Mouse (Mus musculus) embryonic facial prominence, embryonic 10.5 days (tissue): ENCODE measurements at regions not wholly inside any gene's neighbourhood (a gene's known extent, or its start where the extent isn't known, plus 50 kb on each side); places are given as distances from the start of the nearest gene placed in this dataset.
"Not testable (repeated sequence)": the region's sequence is repeated elsewhere in the genome, so short reads cannot be mapped to it uniquely, and the experiment has no call there.

ENCODE experiments used
- DNase-seq: peaks from one replicate; pipeline ENCODE4 v3.0.0-alpha.2; 2017; ENCODE audit warnings: low spot score
- H3K27ac ChIP-seq: fragments of 300-500 bp; sonication (generic); replicated peaks from 2 replicates; pipeline ENCODE4 v1.5.1; 2016; ENCODE audit warnings: mild to moderate bottlenecking
- H3K27me3 ChIP-seq: fragments of 300-500 bp; sonication (generic); replicated peaks from 2 replicates; pipeline ENCODE4 v1.6.1; 2016; ENCODE audit warnings: low read depth, mild to moderate bottlenecking; ENCODE audit not compliant: poor library complexity, severe bottlenecking
- H3K36me3 ChIP-seq: fragments of 300-500 bp; sonication (generic); replicated peaks from 2 replicates; pipeline ENCODE4 v1.6.1; 2016; ENCODE audit warnings: mild to moderate bottlenecking, moderate library complexity
- H3K4me1 ChIP-seq: fragments of 300-500 bp; sonication (generic); 2 replicates; pipeline ENCODE4 v1.6.1; 2016
- H3K4me3 ChIP-seq: fragments of 300-500 bp; sonication (generic); 2 replicates; pipeline ENCODE4 v1.5.1; 2016; ENCODE audit warnings: mild to moderate bottlenecking, moderate library complexity
- H3K9me3 ChIP-seq: fragments of 300-500 bp; sonication (generic); 2 replicates; pipeline ENCODE4 v1.6.1; 2016; ENCODE audit warnings: mild to moderate bottlenecking
- WGBS: fragments of 180-500 bp; shearing (Covaris S2); methylation state at CpG from one replicate; pipeline ENCODE4 v1.1.7; 2016; 5-methylcytosine and 5-hydroxymethylcytosine counted together

GRCm38 (mm10) chr2:44513080-44513724, 414.3 kb downstream of the Gtdc1 start:
- Histone ChIP-seq H3K36me3 (no peaks in the 10 kb centered on the region), H3K4me1 (no peaks in the 10 kb centered on the region), H3K4me3 (no peak overlapping the region), H3K27ac (no peak overlapping the region), H3K9me3 (no peaks in the 10 kb centered on the region), H3K27me3 (no peaks in the 10 kb centered on the region)
- WGBS: 83% methylated on average over 6 of the region's 6 CpGs
- no peak for DNase-seq

- no peak overlapping the region for H3K27ac ChIP-seq
- H3K4me3 ChIP-seq: no peak overlapping the region
- 82% methylated on average over 8 of the region's 8 CpGs for WGBS
- H3K27me3 ChIP-seq: no peaks in the 10 kb centered on the region
- no peaks in the 10 kb centered on the region for H3K4me1 ChIP-seq
- no peak for DNase-seq
- H3K36me3 ChIP-seq: no peaks in the 10 kb centered on the region
- no peaks in the 10 kb centered on the region for H3K9me3 ChIP-seq
Measured at GRCm38 (mm10) chr2:44512334-44512733, 415.1 kb downstream of the Gtdc1 start.

DNA sequence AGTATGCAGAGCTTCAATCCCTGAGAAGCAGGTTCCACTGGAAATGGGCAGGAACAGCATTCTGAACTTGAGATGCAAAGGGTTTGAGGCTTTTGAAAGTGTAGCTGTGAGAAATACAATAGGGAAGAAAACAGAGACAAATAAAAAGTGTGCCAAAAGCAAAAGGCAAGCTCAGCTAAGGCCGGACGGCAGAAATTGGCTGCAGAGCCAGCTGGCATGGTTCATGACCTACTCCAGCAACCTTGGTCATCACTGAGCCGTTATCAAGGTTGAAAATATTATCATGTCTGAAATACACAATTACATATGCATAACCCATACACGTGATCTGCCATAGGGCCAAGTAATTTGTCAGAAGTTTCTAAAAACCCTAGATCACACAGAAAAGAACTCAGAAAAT, 418.4 kb downstream of the Gtdc1 start:
- Histone ChIP-seq H3K4me3 (no peak overlapping the region), H3K27ac (no peak overlapping the region), H3K36me3 (no peaks in the 10 kb centered on the region), H3K4me1 (0 out of 2 replicates have a peak, but pooled peaks cover 3% of the 10 kb centered on the region), H3K27me3 (no peaks in the 10 kb centered on the region), H3K9me3 (no peaks in the 10 kb centered on the region)
- WGBS: 86% methylated on average over 4 of the region's 4 CpGs
- no peak for DNase-seq

DNA sequence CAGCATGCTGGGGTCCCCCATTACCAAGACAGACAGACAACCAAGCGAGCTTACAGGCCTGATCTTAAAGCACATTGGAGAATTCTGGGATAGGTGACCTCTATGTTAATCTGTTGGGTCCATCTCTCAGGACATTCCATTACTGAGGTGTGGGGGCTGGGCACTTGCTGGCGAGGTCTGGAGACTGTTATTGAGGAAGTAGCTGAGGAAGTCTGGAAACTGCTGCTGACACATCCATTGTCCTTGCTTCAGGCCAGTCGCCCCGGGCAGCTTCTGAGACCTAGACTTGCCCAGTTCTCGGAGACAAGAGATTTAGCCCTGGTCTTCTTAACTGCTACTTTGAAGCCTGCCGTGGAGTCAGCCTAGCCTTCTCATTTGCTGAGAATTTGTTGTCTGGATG, 423.2 kb downstream of the Gtdc1 start:
- H3K9me3 ChIP-seq: no peaks in the 10 kb centered on the region
- WGBS: 63% methylated on average over 6 of the region's 6 CpGs

DNA sequence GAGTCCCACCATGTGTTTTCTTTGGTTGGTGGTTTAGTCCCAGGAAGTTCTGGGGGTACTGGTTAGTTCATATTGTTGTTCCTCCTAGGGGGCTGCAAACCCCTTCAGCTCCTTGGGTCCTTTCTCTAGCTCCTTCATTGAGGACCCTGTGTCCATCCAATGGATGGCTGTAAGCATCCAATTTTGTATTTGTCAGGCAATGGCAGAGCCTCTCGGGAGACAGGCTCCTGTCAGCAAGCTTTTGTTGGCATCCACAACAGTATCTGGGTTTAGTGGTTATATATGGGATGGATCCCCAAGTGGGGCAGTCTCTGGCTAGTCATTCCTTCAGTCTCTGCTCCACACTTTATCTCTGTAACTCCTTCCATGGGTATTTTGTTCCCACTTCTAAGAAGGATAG, 436.7 kb downstream of the Gtdc1 start:
- not testable (repeated sequence) for DNase-seq, H3K27ac ChIP-seq, H3K4me3 ChIP-seq, H3K4me1 ChIP-seq, H3K36me3 ChIP-seq, H3K27me3 ChIP-seq, H3K9me3 ChIP-seq
- WGBS: 86% methylated on average over 1 of the region's 1 CpGs

More for the DNA sequence above, 423.2 kb downstream of the Gtdc1 start:
- Histone ChIP-seq H3K4me1 (0 out of 2 replicates have a peak, but pooled peaks cover 3% of the 10 kb centered on the region), H3K27me3 (no peaks in the 10 kb centered on the region), H3K4me3 (no peak overlapping the region), H3K36me3 (no peaks in the 10 kb centered on the region), H3K27ac (no peak overlapping the region; the same call in 1 of the 2 replicates)
- peak; percentile 25 for DNase-seq

- Histone ChIP-seq H3K27ac (no peak overlapping the region), H3K4me3 (no peak overlapping the region), H3K27me3 (no peaks in the 10 kb centered on the region), H3K9me3 (no peaks in the 10 kb centered on the region), H3K4me1 (no peaks in the 10 kb centered on the region), H3K36me3 (no peaks in the 10 kb centered on the region)
- 94% methylated on average over 4 of the region's 4 CpGs for WGBS
- DNase-seq: no peak
Measured at GRCm38 (mm10) chr2:44490230-44490629, 437.2 kb downstream of the Gtdc1 start.

DNA sequence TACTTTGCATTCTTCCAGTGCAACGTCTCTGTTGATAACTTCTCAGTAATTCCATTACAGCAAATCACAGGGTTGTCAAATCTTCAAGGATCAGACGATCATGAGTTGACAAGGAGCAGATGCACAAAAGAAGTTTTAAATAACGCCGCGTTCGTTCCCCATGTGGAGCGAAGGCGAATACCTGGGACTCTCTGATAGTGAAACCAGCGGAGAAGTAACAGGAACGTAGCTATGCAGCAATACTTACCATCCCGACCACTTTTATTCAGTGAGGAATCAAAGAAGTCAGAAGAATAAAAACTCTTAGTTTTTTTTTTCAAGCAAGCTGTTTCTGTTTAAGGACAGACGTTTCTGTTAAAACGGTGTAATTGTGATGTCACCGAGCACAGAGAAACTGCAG, 441.6 kb downstream of the Gtdc1 start:
- DNase-seq: peak; percentile 18
- peaks cover 4% of the 10 kb centered on the region; the same call in 1 of the 2 replicates for H3K9me3 ChIP-seq
- H3K4me3 ChIP-seq: no peak overlapping the region
- H3K27ac ChIP-seq: no peak overlapping the region
- 69% methylated on average over 14 of the region's 14 CpGs for WGBS
- no peaks in the 10 kb centered on the region for H3K27me3 ChIP-seq
- no peaks in the 10 kb centered on the region for H3K4me1 ChIP-seq
- H3K36me3 ChIP-seq: no peaks in the 10 kb centered on the region

- 93% methylated on average over 5 of the region's 5 CpGs for WGBS
- H3K9me3 ChIP-seq: peaks cover 3% of the 10 kb centered on the region; the same call in 1 of the 2 replicates
Measured at GRCm38 (mm10) chr2:44479746-44480145, 447.7 kb downstream of the Gtdc1 start.

DNA sequence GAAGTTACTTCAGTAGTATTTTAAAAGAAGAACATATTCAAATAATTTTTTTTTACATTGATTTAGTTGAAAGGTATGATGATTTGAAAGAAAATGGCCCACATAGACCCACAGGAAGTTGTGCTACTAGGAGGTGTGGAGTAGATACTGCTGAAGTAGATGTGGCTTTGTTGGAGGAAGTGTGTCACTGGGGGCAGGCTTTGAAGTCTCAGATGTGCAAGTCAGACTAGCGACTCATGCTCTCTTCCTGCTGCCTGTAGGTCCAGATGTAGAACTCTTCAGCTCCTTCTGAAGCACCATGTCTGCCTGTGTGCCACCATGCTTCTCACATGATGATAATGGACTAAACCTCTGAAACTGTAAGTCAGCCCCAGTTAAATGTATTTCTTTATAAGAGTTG, 452.0 kb downstream of the Gtdc1 start:
- H3K27me3 ChIP-seq: no peaks in the 10 kb centered on the region
- H3K9me3 ChIP-seq: 0 out of 2 replicates have a peak, but pooled peaks cover 2% of the 10 kb centered on the region
- DNase-seq: no peak
- 87% methylated on average over 1 of the region's 1 CpGs for WGBS
- no peaks in the 10 kb centered on the region for H3K4me1 ChIP-seq
- H3K27ac ChIP-seq: no peak overlapping the region
- H3K4me3 ChIP-seq: no peak overlapping the region
- no peaks in the 10 kb centered on the region for H3K36me3 ChIP-seq

More at GRCm38 (mm10) chr2:44479746-44480145, 447.7 kb downstream of the Gtdc1 start:
- H3K4me3 ChIP-seq: no peak overlapping the region
- H3K27me3 ChIP-seq: no peaks in the 10 kb centered on the region
- DNase-seq: no peak
- no peak overlapping the region for H3K27ac ChIP-seq
- H3K36me3 ChIP-seq: no peaks in the 10 kb centered on the region
- H3K4me1 ChIP-seq: no peaks in the 10 kb centered on the region

DNA sequence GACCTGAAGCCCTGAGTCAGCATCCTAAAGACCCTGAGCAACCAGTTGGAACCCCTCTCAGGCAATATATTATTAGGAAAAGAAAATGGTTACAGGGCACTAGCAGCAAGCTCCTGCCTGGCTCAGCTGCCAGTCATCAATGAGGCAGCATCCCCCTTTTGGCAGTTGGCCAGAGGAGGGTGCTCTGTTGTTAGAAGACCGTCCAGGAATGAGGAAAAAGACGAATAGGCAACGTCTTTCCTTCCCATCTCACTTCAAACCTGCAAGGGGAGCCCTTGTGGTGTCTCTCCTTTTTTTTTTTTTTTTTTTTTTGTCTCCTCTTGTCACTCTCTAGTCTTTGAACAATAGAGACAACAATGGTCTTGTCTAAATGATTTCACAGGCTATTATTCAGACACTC, 452.8 kb downstream of the Gtdc1 start:
- peak; percentile 23 for DNase-seq
- Histone ChIP-seq H3K4me1 (no peaks in the 10 kb centered on the region), H3K9me3 (0 out of 2 replicates have a peak, but pooled peaks cover 2% of the 10 kb centered on the region), H3K27ac (no peak overlapping the region), H3K27me3 (no peaks in the 10 kb centered on the region), H3K4me3 (no peak overlapping the region), H3K36me3 (no peaks in the 10 kb centered on the region)
- 13% methylated on average over 3 of the region's 3 CpGs for WGBS

- Histone ChIP-seq H3K27ac (no peak overlapping the region), H3K27me3 (no peaks in the 10 kb centered on the region), H3K4me1 (no peaks in the 10 kb centered on the region), H3K9me3 (0 out of 2 replicates have a peak, but pooled peaks cover 2% of the 10 kb centered on the region), H3K4me3 (no peak overlapping the region), H3K36me3 (no peaks in the 10 kb centered on the region)
- no peak for DNase-seq
Measured at GRCm38 (mm10) chr2:44471381-44471780, 456.1 kb downstream of the Gtdc1 start.

DNA sequence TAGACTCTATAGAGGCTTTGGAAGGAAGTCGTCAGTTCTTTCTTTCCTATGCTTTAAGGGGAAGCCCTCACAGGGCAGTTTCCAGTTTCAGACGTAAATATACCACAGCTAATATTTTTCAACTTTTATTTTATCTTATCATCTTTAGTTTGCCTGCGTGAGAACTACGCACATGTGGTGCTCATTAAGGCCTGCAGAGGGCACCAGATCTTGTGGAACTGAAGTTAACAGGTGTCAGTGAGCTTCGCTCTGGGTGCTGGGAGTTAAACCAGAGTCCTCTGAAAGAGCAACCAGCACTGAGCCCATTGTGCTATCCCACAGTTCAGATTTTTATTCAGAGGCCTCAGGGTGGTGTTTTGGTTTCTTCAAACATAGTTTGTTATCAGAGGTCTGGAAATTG, 456.5 kb downstream of the Gtdc1 start:
- no peak for DNase-seq
- H3K4me3 ChIP-seq: no peak overlapping the region
- H3K9me3 ChIP-seq: 0 out of 2 replicates have a peak, but pooled peaks cover 2% of the 10 kb centered on the region
- no peaks in the 10 kb centered on the region for H3K4me1 ChIP-seq
- no peaks in the 10 kb centered on the region for H3K36me3 ChIP-seq
- no peaks in the 10 kb centered on the region for H3K27me3 ChIP-seq
- no peak overlapping the region for H3K27ac ChIP-seq
- 93% methylated on average over 5 of the region's 5 CpGs for WGBS

DNA sequence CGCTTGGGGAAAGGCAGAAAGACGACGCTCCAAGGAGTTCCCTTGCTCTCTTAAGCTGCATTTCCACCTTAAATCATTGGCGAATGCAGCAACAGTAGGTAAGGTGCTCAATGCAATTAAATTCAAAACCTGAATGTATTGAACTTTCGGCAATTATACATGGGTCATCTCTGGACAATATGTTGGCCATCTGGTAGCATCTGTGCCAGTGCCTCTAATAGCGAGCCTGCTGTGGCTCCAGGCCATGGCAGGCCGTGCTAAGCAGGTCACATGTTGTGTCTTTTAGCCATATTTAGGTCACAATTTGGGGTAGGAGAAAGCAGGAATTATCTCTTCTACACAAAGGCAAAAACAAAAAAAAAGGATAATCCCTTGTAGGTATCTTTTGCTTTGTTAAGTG, 462.8 kb downstream of the Gtdc1 start:
- Histone ChIP-seq H3K27ac (no peak overlapping the region), H3K4me3 (no peak overlapping the region), H3K36me3 (no peaks in the 10 kb centered on the region), H3K27me3 (no peaks in the 10 kb centered on the region), H3K4me1 (0 out of 2 replicates have a peak, but pooled peaks cover 4% of the 10 kb centered on the region), H3K9me3 (no peaks in the 10 kb centered on the region)
- DNase-seq: no peak
- 90% methylated on average over 7 of the region's 7 CpGs for WGBS
